Mouse (Mus musculus) gastrocnemius, postnatal 10 days (tissue): ENCODE results near the gene Tyk2. TPM values are rescaled to one million over a fixed set of nuclear protein-coding genes. Genes with fewer than 3 reads are reported as not detected.
A peak's percentile ranks its signal among the peaks of the same experiment; 100 is the strongest.

ENCODE experiments used
- DNase-seq: peaks from one replicate; pipeline ENCODE4 v3.0.0; 2021; ENCODE audit warnings: mixed read lengths
- total RNA-seq, 2 experiments: library from RNA; stranded (reverse); gene quantifications; 2 replicates each; pipeline ENCODE4 v1.2.3; 2021

The Tyk2 gene
- total RNA-seq, 2 experiments from 2014 or later, result 5.1 to 7.6 TPM

DNA sequence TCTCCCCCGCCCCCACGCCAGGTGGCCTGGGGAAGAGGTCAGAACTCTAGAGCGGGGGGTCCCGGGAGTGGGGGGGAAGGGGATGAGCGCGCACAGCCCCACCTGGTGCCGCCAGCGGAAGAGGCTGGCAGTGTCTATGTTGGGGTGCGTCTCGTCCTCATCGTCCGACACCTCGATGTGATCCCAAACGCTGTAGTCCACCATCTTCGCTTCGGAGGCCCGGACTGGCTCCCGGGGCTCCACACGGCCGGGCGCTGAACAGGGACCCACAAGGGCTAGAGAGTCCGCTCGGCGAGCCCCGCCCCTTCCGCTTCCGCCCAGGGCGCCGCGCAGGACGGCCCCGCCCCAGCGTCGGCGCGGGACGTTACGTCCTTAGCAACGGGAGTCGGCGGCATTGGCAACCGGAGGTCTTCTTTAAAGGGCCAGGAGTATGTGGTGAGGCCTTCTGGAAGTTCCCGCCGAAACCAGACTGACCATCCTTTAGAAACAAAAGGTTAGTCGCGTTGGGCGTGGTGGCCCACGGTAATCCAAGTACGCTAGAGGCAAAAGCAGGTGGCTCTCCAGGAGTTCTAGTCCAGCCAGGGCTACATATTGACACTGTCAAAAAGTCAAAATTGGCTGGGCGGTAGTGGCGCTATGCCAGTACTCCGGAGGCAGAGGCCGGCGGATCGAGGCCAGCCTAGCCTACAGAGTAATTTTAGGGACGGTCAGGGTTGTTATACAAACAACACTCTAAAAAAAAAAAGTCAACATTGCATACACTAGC, 18.8 kb upstream of the Tyk2 start, which contains the start of gene Cdc37:
TSS of gene Cdc37 (minus strand) at position 329 of the 766 bp plus-strand sequence.
- peak; percentile 94 for DNase-seq

DNA sequence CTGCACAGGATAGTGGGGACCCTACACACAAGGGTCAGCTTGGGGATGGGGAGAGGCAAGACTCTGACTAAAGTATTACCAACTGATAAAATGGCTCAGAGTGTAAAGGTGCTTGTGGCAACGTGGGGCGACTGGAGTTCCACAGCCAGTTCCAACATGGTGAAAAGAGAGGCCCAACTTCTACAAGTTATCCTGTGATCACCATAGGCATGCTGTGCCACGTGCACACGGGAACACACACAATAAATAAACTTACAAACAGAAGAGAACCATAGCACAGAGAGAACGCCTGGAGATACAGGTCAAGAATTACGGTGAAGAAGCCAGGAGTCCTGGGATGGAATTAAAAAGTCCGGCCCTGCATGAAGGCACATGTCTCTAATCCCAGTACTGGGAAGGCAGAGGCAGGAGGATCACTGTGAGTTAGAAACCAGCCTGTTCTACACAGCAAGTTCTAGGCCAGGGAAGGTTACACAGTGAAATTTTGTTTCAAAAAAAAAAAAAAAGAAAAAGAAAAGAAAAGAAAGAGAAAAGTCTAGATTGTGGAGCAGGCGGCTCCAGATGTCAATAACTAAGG, 18.1 kb upstream of the Tyk2 start:
- no peak for DNase-seq

DNA sequence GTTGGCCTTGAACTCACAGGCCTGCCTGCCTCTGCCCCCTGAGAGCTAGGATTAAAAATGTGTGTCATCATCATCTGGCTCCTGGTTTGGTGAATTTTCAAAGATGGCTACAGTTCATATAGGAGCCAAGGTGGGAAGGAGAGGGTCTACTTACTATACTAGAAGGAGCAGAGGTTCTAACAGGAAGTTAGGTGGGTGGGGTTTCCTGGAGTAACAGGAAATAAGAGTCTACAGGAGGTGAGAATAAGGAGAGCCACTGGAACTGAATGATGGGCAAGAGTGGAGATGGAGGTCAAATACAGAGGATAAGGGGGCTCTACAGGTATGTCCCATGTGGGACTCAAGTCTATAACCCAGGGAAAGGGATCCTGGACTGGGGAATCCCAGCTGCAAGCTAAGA, 17.4 kb upstream of the Tyk2 start:
- DNase-seq, result no peak

DNA sequence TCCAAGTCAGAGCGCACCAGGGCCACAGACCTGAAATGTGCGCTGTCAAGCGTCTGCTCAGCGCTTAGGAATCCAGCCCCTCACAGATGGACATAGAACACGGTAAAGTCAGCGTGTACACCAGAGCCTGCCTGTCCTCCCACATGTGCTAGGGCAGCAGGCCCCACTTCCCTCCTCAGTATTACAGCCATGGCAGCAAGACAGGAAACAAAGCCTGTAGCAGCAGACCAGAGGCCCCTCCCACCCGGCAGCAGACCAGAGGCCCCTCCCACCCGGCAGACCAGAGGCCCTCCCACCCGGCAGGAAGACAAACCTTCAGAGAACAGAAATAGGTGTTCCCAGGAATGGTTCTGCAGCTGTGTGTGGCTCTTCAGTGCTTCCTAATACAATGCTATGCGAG, 15.7 kb upstream of the Tyk2 start:
- no peak for DNase-seq

DNA sequence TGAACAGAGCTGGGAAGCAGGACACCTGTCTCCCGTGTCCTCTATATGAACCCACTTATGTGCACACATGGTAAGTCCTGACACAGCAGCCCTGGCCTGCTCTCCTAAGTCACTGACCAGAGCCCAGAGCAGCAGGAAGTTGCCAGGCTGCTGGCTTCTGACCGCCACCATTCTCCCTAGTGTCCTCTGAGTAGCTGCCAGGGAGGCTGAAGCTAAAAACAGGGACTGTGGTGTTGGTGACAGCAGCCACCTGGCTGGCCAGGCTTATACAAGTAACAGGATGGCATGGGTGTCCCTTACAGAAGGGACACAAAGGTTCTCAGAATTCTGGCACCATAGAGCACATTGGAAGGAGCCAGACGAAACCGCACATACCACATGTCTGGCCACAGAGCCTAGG, 14.4 kb upstream of the Tyk2 start:
- DNase-seq, result no peak

DNA sequence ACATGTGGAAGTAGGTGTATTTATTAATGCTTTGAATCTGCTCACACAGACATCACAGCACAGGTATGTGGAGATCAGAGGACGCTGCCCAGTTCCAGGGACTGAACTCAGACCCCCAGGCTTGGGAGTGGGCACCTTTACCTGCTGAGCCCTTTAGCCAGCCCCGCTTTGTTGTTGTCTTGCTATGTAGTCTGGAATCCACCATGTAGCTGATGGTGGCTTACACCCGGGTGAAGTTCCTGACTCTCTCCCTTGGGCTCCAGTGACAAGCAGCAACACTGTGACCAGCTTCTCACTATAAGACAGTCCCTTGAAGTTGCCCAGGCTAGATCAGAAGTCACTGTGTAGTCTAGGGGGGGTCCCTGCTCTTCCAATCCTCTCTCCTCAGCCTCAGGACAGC, 13.3 kb upstream of the Tyk2 start:
- no peak for DNase-seq

DNA sequence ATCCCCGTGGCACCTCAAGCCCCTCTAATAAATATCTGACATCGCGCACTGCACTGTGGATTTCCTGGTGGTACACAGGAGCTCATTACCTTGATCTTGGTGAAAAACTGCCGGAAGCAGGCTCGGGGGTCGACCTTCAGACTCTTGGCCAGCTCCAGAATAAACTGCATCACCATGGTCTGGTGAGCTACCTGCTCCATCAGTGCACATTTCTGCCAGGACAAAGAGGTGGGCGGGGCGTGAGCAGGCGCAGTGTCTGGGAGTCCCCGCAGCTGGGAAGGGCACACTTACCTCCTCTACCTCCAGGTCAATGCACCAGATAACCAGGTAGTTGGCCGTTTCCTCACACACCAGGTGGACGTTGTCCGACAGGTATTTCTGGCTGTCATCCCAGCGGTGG, 10.9 kb upstream of the Tyk2 start:
- no peak for DNase-seq

DNA sequence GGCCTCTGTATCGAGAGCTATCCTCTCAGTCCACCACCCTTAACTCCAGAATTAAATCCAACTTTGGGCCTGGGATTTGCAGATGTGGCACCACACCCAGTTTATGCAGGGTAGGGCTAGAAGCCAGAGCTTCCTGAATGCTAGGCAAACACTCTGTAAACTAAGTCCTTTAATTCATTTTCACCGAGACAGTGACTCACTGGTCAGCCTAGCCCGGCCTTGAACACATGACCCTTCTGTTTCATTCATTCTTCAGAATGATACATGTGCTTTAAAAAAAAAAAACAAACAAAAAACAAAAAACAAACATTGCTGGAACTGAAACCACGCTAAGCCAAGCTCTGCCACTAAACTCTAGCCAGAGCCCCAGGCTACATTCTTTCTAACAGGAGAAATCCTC, 7.3 kb upstream of the Tyk2 start:
- DNase-seq, result no peak

DNA sequence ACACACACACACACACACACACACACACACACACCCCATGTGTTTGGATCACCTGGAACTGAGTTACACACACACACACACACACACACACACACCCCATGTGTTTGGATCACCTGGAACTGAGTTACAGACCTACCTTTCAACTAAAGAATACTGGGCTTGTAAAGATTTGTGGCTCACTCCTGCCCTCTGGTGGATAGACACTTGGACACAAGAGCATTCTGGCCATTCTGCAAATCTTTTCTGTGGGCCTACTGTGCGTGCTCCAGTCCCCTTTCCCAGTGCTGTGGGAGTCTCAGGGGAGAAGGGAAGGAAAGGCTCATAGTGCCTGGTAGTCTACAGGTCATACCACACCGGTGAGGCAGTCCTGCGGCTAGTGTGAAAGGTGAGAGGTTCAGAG, 6.2 kb upstream of the Tyk2 start:
- DNase-seq, result peak; percentile 64

DNA sequence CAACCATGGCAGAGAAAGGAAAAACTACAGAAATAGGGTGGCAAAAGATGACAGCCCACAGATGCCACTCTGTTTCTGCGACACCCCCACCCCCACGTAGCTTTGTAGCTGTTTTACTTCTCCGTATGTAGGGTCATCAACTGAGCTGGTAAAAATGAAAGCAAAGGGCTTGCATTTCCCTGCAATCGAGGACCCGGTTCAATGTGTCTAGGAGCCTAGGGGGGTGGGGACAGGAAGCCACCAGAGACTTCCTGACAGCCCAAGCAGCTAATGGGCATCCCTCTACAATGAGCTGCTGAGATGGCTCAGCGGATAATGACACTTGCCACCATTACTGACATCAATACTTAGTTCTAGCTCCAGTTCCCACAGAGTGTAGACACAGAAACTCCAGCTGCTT, 5.4 kb upstream of the Tyk2 start:
- DNase-seq, result no peak

DNA sequence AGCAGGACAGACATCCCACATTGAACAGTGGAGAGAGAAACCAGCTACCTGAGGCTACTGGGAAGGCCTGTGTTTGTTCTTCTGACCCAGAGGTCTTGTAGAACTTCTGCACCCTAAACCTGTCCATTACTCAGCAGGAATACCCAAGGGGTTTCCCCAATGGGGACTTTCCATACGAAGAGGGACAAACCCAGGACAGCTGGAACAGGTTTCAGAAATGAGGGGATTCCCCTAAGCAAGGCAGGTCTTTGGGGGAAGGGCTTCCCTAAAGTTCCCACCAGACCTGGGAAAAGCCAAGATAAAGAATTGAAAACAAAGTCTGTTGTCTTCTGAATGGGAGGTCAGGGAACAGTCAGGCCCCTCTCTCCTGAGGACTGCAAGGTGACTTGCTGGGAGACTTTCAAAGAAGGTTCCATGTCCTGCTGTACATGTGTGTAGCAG, 4.9 kb upstream of the Tyk2 start:
- no peak for DNase-seq

DNA sequence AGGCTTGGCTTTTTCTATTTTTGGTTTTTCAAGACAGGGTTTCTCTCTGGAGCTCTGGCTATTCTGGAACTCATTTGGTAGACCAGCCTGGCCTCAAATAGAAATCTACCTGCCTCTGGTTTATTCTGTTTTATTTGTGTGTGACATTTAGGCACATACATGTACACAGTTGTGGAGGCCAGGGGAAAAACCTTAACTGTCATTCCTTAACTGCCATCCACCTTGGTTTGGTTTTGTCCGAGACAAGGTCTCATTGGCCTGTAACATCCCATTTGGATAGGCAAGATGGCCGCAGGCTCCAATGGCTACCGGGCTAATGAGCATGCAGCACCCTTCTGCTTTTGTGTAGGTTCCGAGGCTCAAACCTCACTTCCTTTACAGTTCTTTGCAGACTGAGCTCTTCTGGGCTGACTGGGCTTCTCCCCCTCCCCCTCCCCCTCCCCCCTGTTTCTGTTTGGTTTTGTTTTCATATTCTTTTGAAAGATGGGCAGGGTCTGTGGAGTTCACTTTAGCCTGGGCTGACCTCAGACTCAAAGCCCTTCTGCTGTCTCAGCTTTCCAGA, 4.4 kb upstream of the Tyk2 start:
- no peak for DNase-seq

DNA sequence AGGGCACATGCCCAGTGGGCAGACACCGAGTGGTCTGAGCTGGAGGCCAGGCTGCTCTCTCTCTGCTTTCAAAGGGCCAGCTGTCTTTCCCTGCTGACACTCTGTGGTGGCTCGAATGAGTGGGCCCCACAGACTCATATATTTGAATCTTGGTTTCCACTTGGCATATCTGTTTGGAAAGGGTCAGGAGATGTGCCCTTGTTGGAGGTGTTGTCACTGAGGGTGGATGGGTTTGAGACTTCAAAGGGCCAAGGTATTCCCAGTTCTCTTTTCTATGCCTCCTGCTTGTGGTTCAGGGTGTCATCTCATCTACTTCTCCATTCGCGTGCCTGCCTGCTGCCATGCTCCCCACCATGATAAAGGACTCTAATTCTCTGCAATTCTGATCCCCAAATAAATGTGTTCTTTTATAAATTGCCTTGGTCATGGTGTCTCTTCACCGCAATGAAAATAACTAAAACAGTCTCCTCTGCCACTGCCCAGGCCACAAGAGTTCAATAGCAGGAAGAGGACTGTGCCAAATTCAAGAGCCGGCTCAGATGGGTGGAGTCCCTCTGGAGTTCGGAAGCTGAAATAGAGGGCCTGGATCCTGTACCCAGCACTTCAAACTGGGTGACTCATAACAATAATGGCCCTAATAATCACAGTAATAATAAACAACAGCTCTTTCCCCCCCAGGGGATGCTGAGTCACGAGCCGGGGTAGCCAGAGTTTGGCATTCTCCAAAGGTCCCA, 3.7 kb upstream of the Tyk2 start:
- no peak for DNase-seq

DNA sequence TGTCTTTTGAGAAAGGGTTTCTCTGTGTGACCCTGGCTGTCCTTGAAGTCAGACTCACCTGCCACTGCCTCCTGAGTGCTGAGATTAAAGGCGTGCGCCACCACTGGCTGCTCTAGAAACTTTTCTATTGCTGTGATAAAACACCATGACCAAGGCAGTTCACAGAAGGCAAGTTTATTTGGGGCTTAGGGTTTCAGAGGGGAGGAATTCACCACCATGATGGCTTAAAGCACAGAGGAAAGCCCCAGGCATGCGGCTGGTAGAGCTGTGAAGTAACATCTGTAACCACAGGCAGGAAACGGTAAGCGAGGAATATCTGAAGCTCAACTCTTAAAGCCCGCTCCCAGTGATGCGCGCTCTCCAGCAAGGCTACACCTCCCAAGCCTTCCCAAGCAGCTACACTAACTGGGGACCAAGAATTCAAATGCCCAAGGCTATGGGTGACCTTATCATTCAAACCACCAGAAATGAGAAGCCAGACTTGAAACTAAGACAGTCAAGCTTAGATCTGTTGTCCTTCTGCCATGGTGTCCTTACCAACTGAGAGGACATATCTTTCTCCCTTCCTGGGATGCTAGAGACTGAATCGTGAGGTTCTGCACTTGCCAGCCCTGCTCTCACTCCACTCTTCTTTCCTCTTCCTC, 2.1 kb upstream of the Tyk2 start:
- DNase-seq, result no peak

DNA sequence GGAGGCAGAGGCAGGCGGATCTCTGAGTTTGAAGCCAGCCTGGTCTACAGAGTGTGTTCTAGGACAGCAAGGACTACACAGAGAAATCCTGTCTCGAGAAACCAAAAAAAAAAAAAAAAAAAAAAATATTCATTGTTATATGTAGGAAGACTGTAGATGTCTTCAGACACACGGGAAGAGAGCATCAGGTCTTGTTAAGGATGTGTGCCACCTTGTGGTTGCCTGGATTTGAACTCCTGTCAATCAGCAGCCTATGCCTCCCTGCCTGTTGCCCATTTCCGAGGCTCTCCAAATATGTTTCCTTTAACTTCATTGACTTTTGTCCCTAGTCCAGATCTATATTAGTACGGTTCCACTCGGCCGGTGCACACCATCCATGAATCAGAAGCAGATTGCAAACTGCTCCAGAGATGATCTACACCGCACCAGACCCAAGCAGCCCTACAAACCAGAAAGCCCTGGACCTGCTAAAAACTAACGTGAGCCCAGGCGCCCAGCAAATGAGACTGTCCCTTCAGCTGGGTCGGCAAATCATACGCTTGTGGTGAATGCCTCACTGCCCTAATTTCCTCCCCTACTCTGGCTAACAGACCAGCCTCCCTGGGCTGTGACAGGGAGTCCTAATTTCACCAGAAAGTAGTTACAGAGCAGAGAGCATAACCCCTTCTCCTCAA, 1.2 kb upstream of the Tyk2 start:
- no peak for DNase-seq

DNA sequence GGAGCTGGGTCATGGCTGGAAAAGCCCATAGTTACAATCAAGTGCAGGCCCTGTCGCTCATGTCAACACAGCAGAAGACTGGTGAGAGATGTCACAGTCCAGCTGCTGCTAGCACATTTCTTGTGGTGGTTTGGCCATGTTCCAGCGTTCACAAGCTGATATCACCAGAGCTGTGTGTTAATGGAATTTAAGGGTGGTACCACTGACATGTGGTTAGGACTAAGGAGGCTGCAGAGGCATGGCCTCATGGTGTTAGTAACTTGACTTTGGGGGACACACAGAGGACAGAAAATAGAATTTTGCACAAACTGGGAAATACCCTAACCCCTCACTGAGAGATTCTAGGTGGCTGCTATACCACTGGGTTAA, 4.8 kb downstream of the Tyk2 start:
- DNase-seq, result no peak

DNA sequence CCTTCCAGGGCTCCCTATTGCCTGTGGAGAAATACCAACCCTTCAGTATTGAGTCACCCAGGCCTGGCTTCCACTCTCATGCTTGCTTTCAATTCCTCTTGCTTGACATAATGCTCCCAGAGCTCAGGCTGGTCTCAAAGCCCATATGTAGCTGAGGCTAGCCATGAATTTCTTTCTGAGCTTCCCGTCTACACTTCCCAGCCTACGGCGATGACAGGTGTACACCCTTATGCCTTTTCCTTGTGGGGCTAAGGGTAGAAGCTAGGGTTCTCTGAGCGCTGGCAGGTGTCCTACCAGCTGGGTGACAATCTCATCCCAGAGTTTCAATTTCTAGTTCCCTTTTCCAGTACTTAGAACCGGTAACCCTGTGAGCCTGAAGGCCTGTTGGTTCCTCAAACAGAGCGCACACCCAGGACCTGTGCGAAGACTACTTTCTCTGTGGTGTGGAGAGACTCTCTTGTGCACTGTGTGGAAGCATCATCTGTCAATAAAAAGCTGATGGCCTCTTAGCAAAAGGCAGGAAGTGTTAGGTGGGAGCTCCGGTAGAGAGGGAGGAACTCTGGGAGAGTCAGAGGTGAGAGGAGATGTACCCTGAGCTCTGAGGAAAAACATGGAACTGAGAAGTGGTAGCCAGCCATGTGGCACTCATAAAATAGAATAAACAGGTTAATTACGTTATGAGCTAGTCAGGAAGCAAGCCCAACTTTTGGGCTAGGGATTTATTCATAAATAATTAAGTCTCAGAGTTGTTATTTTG, 5.4 kb downstream of the Tyk2 start:
- DNase-seq, result no peak

DNA sequence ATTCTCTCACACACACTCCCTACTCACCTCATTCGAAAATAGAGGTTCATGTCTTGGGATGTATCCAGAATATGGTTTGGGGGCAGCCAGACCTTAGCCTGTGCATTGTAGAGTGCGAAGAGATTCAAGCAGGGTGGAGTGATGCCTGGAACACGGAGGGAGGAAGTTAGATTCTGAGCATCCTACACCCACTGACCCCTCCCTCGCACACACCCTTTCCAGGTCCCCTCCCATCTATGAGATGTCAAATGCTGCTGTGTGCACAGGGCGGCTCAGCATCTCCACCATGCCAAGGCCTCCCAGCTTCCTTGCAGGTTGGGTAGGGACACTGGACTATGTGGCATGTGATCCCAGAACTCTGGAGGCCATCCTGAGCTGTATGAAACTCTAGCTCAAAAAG, 6.2 kb downstream of the Tyk2 start:
- DNase-seq, result no peak

DNA sequence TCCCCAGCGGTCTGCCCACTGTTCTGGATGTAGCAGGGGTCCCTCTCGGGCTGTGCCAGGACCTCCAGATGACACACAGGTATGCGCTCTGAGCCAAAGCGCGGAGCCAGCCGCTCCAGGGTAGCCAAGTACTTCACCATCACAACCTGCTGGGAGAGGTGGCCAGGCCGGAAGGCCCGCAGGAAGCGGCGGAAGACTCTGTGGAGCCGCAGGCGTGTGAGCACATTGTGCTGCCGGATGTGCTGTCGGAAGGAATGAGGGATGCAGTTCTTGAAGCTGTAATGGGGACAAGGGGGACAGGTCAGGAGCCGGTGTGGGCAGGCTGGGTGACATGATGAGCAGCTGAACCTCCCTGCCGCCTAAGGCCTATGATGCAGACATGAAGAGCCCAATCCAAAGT, 9.6 kb downstream of the Tyk2 start:
- DNase-seq, result no peak

DNA sequence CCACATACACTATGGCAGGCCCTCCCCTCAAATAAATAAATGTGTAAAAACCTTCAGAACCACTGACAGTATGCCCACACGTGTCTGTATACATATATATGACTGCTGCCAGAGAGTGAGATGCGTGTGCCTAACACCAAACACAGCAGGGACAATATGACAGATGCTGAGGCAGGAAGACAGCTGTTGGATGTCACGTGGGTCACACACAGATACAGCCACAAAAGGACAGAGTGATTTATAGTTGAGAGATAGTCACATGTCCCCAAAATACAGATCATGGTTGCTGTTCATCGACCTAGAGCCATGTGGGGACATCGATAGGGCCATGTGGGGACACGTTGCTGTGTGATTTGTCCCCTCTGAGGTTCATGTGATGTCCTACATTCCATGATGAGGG, 14.0 kb downstream of the Tyk2 start:
- DNase-seq, result no peak

DNA sequence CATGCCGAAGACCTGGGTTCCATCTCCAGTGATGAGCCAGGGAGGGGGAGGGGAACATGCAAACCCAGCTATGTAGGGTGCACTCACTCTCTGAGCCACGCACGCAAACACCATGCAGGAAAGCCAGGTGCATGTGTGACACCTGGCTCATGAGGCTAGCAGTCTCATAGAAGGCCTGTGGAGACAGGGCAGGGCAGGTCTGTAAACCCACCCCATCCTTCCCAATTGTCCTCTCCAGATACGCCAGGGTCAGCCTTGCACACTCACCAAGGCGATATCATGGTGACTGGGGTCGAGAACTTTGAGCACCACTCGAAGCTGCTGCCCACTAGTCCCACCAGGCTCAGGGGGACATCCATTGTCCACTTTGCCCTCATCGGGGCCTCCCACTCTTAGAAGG, 15.9 kb downstream of the Tyk2 start:
- no peak for DNase-seq
